Mouse (Mus musculus) hematopoietic stem cell, adult 5-6 weeks (primary cell): ENCODE data around the gene Kdm2b. TPM values are rescaled to one million over a fixed set of nuclear protein-coding genes. Genes with fewer than 3 reads are reported as not detected.
A peak's percentile ranks its signal among the peaks of the same experiment; 100 is the strongest.

Experiments used
- ATAC-seq, 2 experiments: fragments of 125-278 bp in 1 of 2; replicated peaks in 1 of 2; 2 replicates each; pipeline ENCODE4 v1.8.0; 2016 to 2017; ENCODE audit warnings: inconsistent platforms in 2 of 2, mild to moderate bottlenecking in 2 of 2, moderate number of reproducible peaks in 2 of 2, low read depth in 1 of 2, moderate TSS enrichment in 1 of 2; ENCODE audit not compliant: low FRiP score in 2 of 2, poor library complexity in 2 of 2, severe bottlenecking in 2 of 2, insufficient read depth in 1 of 2, low TSS enrichment in 1 of 2
- total RNA-seq: library from RNA; stranded (forward); fragments of 172-1452, 232-1000 nt; gene quantifications from 2 replicates; pipeline ENCODE4 v1.2.3, GENCODE M21; 2017

The Kdm2b gene
- total RNA-seq, 1 experiment from 2014 or later, result 70.8 TPM

DNA sequence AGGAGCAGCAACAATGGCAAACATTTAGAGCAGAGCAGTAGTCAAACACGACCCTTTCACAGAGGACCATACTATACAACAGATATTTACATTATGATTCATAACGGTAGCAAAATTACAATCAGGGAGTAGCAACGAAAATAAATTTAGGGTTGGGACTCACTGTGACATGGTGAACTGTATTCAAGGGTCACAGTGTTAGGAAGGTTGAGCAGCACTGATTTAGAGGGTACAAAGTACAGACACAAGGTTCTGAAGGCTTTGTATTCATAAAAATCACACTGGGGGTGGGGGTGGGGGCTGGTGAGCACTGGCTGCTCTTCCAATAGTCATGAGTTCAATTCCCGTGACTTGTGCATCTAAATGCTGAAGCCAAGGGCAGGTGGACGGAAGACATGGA, 69.1 kb downstream of the Kdm2b start:
- no peak for ATAC-seq

DNA sequence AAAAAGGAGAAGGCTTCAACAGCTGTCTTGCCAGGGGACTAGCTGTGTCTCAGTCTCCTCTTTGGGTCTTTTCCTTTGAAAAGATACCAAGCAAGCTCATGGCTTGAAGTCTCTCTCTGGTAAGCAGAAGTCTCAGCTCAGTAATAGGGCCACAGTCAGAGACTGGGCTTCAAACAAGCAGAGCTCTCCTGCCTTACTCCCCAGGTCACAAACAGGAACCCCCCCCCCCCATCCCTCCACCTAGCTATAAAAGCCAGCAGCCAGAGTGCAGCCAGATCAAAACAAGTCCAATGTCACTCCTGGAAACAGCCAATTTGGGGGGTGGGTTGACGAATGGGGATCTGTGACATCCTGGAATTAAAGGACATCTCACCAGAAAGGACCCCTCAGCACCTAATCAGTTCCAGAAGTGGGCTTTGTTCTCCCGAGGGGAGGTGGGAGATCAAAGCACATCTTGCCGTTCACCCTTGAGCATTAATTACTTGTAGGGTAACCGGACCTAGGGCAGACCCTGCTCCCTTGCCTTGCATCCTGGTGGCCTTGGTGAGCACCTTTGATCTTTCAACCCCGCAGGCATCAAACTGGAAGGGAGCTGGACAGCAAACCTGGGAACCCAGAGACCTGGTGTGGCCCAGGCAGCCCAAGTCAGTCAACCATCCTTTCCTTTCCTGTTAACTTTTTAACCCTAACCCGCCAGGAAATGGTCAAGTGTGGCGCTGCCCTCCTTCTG, 71.5 kb downstream of the Kdm2b start:
- no peak for ATAC-seq

DNA sequence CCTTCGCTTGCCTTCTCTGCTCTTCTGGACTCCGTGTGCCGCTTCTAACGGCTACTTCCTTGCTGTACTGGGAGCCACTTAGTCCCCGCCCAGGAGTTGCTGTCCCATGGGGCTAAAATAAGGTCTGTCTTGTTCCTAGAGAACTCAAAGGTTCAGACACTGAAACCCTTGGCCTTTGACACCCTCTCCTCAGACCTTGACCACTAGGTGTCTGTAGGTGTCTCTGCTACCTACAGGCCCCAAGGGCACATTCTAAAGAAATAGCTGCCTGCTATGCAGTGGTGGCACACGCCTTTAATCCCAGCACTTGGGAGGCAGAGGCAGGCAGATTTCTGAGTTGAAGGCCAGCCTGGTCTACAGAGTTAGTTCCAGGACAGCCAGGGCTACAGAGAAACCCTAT, 73.5 kb downstream of the Kdm2b start:
- ATAC-seq, result no peak

DNA sequence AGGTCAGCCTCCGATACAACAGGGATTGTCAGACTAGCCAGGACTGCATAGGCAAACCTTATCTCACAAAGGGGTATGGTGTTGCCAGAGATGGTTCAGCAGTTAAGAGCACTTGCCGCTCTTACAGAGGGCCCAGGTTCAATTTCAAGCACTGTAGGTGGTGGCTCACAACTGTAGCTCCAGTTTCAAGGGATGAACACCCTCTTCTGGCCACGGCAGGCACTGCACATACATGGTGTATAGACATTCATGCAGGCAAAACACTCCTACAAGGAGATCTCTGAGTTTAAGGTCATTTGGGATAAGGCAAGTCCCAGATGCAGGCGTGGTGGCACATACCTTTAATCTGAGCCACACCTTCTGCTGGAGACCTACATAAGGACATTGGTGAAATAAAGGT, 76.8 kb downstream of the Kdm2b start:
- no peak for ATAC-seq

DNA sequence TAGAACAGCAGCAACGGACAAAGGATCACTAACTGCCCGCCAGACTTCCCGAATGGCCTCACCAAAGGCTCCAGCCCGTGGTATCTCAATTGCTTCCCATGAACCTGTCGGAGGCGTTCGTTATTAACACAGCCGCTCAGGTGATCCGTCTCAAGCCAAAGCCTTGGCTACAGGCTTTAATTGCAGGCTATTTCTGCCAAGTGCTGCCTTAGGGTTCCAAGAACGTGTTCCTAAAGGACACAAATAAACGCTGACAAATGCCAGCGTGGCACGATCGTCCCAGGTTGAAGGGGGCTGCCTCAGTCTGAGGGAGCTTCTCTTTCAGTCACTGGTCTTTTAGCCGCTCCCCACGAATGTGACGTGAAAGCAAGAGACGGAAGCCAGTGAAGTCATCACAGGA, 80.1 kb downstream of the Kdm2b start:
- no peak for ATAC-seq

DNA sequence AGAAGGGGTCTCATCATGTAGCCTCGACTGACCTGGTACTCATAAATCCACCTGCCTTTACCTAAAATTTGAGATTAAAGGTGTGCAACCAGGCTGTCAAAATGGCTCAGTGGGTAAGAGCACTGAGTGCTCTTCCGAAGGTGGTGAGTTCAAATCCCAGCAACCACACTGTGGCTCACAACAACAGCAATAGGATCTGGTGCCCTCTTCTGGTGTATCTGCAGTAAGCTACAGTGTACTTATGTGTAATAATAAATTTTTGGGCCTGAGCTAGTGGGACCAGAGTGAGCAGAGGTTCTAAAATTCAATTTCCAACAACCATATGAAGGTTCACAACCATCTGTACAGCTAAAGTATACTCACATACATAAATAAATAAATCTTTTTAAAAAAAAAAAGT, 81.6 kb downstream of the Kdm2b start:
- no peak for ATAC-seq

DNA sequence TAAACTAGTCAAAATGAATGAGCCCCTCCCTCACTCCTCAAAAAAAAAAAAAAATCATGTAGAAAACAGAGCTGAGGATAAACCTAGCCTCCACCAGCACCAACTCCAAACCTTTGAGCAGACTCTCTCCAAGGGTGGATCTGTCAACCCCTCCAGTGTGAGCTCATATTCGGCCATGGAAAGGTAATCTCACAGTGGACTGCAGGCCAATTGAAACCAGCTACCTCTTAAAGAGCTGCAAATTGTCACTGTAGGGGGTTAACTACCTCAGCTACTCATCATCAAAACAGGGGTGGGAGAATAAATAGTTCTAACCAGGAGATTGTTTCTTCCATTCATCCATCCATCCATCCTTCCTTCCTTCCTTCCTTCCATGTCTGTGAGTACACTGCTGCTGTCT, 82.4 kb downstream of the Kdm2b start:
- ATAC-seq, result no peak

DNA sequence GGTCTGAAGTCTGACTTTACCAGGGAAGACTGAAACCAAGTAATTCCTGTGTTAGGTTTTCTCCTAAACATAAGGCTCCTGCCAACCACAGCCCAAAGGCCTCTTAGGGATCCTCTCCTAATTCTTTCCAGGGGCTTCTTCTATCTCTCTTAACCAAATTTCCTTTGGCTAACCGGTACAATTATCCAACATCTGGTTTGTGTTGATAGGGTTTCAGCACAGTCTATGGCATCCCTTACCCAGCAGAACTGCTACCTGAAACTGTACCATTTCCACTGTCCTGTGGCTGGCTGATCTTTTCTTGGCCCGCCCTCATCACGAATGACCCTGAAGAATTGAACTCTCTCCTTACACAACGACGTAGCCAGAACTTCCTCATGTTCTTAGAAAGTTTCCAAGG, 86.5 kb downstream of the Kdm2b start:
- ATAC-seq, result no peak

DNA sequence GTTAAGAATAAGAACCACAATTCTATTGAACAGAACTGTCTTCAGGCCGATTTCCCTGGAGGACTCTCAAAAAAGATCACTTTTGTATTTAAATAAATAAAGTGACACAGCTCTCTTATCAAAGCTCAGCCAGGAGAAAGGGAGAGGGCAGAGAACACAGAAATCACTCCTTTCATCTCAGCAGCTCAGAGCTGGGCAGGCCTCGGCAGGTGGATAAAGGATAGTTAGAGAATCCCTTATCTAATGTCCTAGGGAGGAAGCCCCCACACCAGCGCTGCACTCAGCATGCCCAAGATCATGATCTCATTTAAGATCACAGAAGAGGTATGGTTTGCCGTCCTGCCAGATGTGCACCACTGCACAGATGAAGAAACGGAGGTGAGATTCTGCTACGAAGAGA, 87.4 kb downstream of the Kdm2b start:
- ATAC-seq, result no peak

DNA sequence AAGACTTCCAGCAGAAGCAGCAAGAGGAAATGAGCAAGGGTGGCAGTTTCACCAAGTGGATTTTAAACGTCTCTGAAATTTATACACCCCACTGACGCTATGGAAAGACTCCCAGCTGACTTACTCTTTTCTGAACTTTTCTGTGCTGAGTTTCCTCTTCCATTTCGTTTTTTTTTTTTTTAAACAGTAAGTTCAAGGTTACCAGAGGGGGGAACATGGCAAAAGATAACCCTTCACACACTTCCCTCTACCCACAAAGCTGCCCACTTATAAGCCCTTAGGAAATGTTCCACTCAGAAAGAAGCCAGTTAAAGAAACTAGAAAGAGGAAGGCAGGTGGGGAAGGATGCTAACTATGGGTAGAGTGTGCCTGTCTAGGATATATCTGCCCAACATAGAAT, 88.0 kb downstream of the Kdm2b start:
- ATAC-seq, result peak; percentile 7 to 35; a peak in 2 of 4 replicates

DNA sequence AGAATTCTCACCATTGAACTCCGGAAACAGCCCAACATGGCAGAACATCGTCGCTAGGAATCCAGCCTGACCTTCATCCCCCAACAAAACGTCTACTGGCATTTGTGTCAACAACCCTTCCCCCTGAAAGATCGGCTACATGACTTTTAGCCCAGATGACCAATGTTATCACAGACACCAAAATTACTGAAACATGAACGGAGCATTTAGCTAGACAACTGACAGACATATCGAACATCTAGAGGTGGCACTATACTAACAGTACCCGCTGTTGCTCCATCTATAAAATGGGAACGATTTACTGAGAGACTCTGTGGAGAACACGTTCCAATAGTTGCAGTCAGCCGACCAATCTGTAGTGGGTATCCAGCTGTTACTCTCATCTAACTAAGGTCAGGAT, 88.4 kb downstream of the Kdm2b start:
- no peak for ATAC-seq

DNA sequence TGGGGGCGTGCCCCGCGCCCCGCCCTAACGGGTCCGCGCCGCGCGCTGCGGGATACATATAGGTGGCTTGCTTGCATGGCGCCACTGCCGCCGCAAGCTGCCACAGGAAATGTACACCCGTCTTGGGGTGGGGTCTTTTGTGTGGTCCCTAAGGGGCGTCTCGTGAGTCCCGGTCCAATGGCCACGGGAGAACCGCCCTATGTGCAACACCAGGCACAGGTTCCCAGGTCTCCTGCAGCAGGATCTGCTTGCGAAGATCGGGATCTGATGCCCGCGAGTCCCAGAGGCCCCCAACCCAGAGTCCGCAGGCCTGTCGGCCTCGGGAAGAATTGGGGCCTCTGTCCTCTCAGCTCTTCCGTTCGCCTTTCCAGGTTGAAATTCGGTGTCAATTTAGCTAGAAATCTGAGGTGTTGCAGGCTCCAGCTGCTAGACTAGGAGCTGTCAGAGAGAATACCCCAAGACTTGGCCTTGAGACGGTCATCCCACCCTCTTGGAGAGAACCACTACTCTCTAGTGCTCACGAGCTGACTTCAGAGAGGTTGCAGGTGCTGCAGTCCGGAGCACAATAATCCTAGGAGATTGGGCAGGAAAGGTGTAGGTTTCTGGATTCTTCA, 89.0 kb downstream of the Kdm2b start:
- ATAC-seq, result no peak; a peak in 1 of 4 replicates

DNA sequence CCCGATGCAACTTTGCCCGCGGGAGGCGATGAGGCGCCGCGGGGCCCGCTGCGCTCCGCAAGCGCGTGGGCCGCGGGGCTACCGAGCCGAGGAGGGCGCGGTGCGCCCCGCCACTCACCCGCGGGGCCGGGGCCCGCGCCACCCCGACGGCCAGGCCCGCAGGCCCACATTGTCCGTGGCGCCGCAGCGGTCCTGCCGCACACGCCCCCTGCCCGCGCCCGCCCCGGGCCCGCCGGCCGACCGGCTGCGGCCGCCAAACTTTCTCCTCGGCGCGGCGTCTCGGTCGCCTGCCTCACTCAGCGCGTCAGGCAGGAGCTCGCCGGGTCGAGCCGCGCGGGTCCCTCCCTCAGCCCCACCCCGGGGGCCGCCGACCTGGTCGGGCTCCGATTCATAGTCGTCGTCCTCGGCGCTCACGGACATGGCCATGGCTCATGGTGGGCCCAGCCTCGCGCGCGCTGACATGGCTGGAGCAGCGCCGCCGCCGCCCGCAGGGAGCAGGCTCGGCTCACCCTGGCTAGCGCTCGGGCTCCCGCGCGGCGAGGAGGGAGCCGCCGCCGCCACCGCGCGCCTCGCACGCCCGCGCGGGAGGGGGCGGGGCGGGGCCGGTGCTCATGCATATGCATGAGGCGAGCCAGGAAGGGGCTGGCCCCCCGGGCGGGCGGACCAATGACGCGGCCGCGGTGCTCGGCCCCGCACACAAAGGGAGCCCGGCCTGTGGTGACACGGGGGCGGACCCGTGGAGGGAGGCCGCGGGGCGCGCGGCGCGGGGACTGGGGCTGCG, 89.7 kb downstream of the Kdm2b start:
- peak; percentile 65 to 79; a peak in 3 of 4 replicates for ATAC-seq

DNA sequence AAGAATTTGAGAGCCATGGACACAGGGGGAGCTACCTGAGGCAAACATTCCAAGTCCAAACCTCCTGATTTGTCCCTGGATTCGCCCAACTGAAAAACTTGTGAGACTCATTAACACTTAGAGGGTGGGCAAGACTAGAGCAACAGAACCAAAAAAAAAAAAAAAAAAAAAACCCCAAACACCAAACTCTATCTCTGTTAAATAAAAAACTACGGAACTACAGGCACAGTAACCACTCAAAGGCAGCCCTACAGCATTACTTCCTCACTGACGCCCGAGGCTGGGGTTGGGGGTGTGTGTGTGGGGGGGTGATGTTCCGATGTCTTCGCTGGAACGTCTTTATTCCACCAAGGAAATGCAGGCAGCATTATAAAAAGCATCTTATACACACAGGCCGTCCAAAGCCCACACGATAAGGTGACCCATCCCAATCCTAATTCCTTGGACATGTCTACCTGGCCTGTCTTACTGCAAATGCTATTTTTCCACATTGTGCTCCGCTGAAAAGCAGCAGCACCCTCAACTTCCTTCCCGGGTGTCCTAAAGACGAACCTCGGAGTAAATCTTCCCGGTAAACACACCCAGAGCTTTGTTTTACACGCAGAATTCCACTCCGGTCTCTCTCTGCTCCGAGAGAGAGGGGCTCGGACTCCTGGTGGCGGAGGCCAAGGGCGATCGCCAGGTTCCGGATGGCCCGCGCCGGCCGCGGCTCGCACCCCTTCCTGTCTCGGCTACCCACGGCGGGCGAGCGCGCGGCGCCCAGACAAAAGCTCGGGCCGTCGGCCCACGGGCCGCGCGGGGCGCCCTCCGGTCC, 90.5 kb downstream of the Kdm2b start:
- ATAC-seq, result peak; percentile 23 to 35; a peak in 1 of 4 replicates

DNA sequence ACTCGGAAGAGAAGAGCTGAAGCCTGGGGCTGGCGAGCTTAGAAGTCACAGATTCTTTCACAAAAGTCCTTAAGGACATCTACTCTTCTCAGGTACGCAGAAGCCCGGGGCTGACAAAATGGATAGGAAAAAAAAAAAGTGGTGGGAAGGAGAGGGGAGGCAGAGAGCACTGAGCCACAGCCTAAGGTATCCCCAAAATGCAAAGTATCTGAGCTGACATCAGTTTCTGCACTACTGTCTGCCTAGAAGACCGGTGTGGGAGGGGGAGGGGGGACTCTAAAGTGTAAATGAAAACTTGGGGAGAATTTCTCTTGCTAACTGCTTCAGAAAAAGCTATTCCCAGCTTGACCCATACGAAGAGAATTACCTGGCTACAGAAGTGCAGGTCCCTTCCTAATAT, 91.5 kb downstream of the Kdm2b start:
- ATAC-seq, result no peak

DNA sequence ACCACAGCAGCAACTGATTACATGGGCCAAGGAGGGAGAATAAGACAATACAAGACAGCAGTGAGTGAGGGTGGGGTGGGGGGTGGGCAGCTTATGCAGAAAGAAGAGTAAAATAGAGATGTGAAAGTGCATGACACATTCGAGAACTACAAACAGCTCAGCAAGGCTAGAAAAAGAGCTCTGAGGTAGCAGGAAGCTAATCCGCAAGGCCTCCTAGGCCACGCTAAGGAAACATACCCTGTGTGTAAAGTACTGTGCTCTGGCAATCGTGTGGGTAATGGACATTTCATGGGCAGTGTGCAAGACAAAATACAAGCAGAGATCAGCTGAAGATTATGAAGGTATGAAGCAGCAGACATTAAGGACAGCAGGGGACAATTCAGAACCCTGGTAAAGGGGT, 94.8 kb downstream of the Kdm2b start:
- no peak for ATAC-seq

DNA sequence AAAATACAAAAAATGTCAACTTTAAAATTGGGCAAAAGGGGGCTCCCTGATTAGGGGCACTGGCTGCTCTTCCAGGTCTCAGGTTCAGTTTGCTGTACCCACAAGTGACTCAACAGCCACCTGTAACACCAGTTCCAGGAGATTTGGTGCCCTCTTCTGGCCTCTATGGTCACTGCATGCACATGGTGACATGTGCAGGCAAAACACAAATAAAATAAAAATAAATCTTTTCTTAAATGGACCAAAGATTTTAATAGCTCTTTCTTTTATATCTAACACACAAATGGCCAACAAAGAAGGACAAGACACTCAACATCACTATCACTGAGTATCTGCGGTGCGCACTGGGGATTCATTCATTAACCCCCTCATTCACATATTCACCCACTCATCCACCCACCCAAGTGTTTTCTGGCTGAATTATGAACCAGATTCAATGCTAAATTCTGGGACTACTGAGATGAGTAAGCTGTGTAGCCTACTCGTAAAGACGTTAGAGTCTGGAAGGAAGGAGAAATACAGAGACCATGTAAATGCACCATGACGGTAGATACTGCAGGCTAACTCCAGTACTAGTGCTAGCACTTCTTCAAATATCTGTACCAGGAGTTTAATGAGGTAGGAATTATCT, 95.5 kb downstream of the Kdm2b start:
- ATAC-seq, result peak in 1 of 2 experiments; percentile 54; a peak in 1 of 4 replicates
